23 mouse cellular contexts compared by ENCODE assay signal in the genomic region with DNA sequence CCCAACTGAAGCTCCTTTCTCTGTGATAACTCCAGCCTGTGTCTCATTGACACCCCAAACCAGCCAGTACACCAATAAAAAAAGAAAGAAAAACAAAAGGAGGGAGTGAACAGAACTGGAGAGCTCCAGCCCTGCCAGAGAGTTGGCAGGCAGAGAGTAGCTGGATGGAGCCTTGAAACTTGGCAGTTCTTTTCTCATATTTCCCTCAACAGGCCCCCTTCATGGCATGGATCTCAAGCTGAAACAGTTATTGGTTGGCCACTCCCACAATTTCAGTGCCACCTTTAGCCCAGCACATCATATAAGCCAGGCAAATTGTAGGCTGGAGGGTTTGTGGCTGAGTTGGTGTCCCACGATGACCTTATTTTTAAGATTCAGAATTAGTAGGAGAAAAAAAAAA.
DNase-seq lines count a peak whose midpoint lies in the region; ATAC-seq lines count a peak whose summit lies in the region.
"Had no signal": no experiment of that assay in that cellular context is flagged by ENCODE, and none has a peak within 500 bp of the region (broad histone marks: within the 10 kb centered on the region; RNA-seq: fewer than 3 reads in every experiment).

No protein-coding gene starts in this region.

- H3K4me3 ChIP-seq in embryonic facial prominence, embryonic 13.5 days = no peak overlapping the region
- no peak overlapping the region for H3K4me3 ChIP-seq in embryonic facial prominence, embryonic 10.5 days
- no peak overlapping the region for H3K4me3 ChIP-seq in kidney, embryonic 14.5 days (ENCODE audit: low read length)
- H3K4me3 ChIP-seq: embryonic facial prominence, embryonic 15.5 days; erythroblast, embryonic 14.5 days; forebrain, embryonic 13.5 days; forebrain, embryonic 15.5 days had no signal

- no peaks in the 10 kb centered on the region for H3K9me3 ChIP-seq in embryonic facial prominence, embryonic 13.5 days
- H3K9me3 ChIP-seq in embryonic facial prominence, embryonic 10.5 days = no peaks in the 10 kb centered on the region
- no peaks in the 10 kb centered on the region for H3K9me3 ChIP-seq in kidney, embryonic 14.5 days (ENCODE audit: control insufficient read depth, low read length)
- H3K9me3 ChIP-seq: embryonic facial prominence, embryonic 15.5 days; forebrain, embryonic 13.5 days; forebrain, embryonic 15.5 days had no signal

- ATAC-seq in embryonic facial prominence, embryonic 13.5 days (ENCODE audit: insufficient number of reproducible peaks, insufficient read depth, low FRiP score, low TSS enrichment, low read depth) = no peak
- ATAC-seq in kidney, embryonic 14.5 days (ENCODE audit: low FRiP score, low TSS enrichment) = no peak
- ATAC-seq: activated CD4-positive, CD25-positive, alpha-beta regulatory T cell, adult 4 months; forebrain, embryonic 13.5 days; forebrain, embryonic 15.5 days; forebrain, postnatal 0 days; Patski had no signal

- DNase-seq in embryonic facial prominence, embryonic 10.5 days (ENCODE audit: low spot score) = no peak
- DNase-seq in 3T3-L1 (ENCODE audit: low read depth, low spot score) (peak; percentile 22), adipocyte (ENCODE audit: low spot score) (peak; percentile 87)
- DNase-seq in fibroblast of lung, adult 2 months (ENCODE audit: low read depth) = peak; percentile 34
- DNase-seq in heart, postnatal 14 days = no peak
- DNase-seq: adrenal gland, adult 2 months; adrenal gland, postnatal 10 days; adrenal gland, postnatal 25 days; cerebellum, adult 11 months; cerebellum, adult 18-20 months; cerebellum, adult 8-10 months; cerebellum, adult 9-11 months; cerebellum, postnatal 14 days; cerebellum, postnatal 36 days; forebrain, postnatal 0 days had no signal

- no peaks in the 10 kb centered on the region for H3K27me3 ChIP-seq in embryonic facial prominence, embryonic 13.5 days
- no peaks in the 10 kb centered on the region for H3K27me3 ChIP-seq in embryonic facial prominence, embryonic 10.5 days (replicated peaks; ENCODE audit: low read depth, poor library complexity, severe bottlenecking)
- H3K27me3 ChIP-seq in kidney, embryonic 14.5 days (ENCODE audit: control insufficient read depth, insufficient read depth, low read length) = no peaks in the 10 kb centered on the region
- H3K27me3 ChIP-seq: embryonic facial prominence, embryonic 15.5 days; forebrain, embryonic 13.5 days; forebrain, embryonic 15.5 days; Patski had no signal

- H3K4me2 ChIP-seq in embryonic facial prominence, embryonic 13.5 days = no peak overlapping the region
- H3K4me2 ChIP-seq in kidney, embryonic 14.5 days (replicated peaks; ENCODE audit: low read depth, low read length) = no peak overlapping the region
- H3K4me2 ChIP-seq: embryonic facial prominence, embryonic 15.5 days; forebrain, embryonic 13.5 days; forebrain, embryonic 15.5 days had no signal

- no peak overlapping the region for H3K9ac ChIP-seq in embryonic facial prominence, embryonic 13.5 days
- H3K9ac ChIP-seq in kidney, embryonic 14.5 days (ENCODE audit: low read depth, low read length) = no peak overlapping the region
- H3K9ac ChIP-seq: embryonic facial prominence, embryonic 15.5 days; forebrain, embryonic 13.5 days; forebrain, embryonic 15.5 days; forebrain, postnatal 0 days had no signal

- H3K27ac ChIP-seq in embryonic facial prominence, embryonic 13.5 days = peak overlapping the region; percentile 1; the same call in 1 of the 2 replicates
- H3K27ac ChIP-seq in embryonic facial prominence, embryonic 10.5 days (replicated peaks) = no peak overlapping the region
- H3K27ac ChIP-seq in kidney, embryonic 14.5 days (ENCODE audit: low read depth, low read length) = no peak overlapping the region
- H3K27ac ChIP-seq: embryonic facial prominence, embryonic 15.5 days; forebrain, embryonic 13.5 days; forebrain, embryonic 15.5 days had no signal

- no peaks in the 10 kb centered on the region for H3K36me3 ChIP-seq in embryonic facial prominence, embryonic 13.5 days
- H3K36me3 ChIP-seq in embryonic facial prominence, embryonic 10.5 days (replicated peaks) = no peaks in the 10 kb centered on the region
- H3K36me3 ChIP-seq in kidney, embryonic 14.5 days (ENCODE audit: control insufficient read depth, insufficient read depth, low read length) = no peaks in the 10 kb centered on the region
- H3K36me3 ChIP-seq: embryonic facial prominence, embryonic 15.5 days; forebrain, embryonic 15.5 days had no signal

- 83% methylated on average over 1 of the region's 1 CpGs for WGBS in embryonic facial prominence, embryonic 13.5 days
- 86% methylated on average over 1 of the region's 1 CpGs for WGBS in embryonic facial prominence, embryonic 10.5 days
- whole genome bisulfite sequencing in kidney, embryonic 14.5 days = 97% methylated on average over 1 of the region's 1 CpGs

- peaks cover 3% of the 10 kb centered on the region; the same call in 1 of the 2 replicates for H3K4me1 ChIP-seq in embryonic facial prominence, embryonic 13.5 days
- no peaks in the 10 kb centered on the region for H3K4me1 ChIP-seq in embryonic facial prominence, embryonic 10.5 days
- H3K4me1 ChIP-seq in kidney, embryonic 14.5 days (ENCODE audit: control insufficient read depth, insufficient read depth, low read length) = no peaks in the 10 kb centered on the region
- H3K4me1 ChIP-seq: embryonic facial prominence, embryonic 15.5 days; forebrain, embryonic 13.5 days; forebrain, embryonic 15.5 days had no signal

- intact Hi-C loops in heart, postnatal 14 days (cut with DNase I) = no loop called here

Comparison
In these comparisons a context has a peak if more than half of its experiments do, and no peak if none do; other contexts are left out.
1. DNase-seq: peak in 3T3-L1 (single experiment), adipocyte (single experiment) and fibroblast of lung, adult 2 months (single experiment); none in embryonic facial prominence, embryonic 10.5 days (single experiment) and heart, postnatal 14 days (0 of 2).